Mouse (Mus musculus): Measurements from ENCODE around the gene Wipi1. TPM values are rescaled to one million over a fixed set of nuclear protein-coding genes. Genes with fewer than 3 reads are reported as not detected.

Wipi1 gene
- polyA plus RNA-seq, 1 experiment: 71.9 TPM

- no peak for TF ChIP-seq MYOD1 (IDR thresholded peaks at IDR 0.05; ENCODE audit: control insufficient read depth in 1 of 3, insufficient read length in 2 of 3, low read depth in 2 of 3)
- no peak for TF ChIP-seq REST (IDR thresholded peaks at IDR 0.05; ENCODE audit: insufficient read depth, insufficient read length)
- no peak for TF ChIP-seq POLR2A (IDR thresholded peaks at IDR 0.05; ENCODE audit: insufficient read length, low read depth)
- no peak for TF ChIP-seq SRF (IDR thresholded peaks at IDR 0.05; ENCODE audit: control insufficient read depth, insufficient read length, low read depth)
- no peak for TF ChIP-seq CEBPB (IDR thresholded peaks at IDR 0.05; ENCODE audit: insufficient read depth, poor library complexity, severe bottlenecking)
- TF ChIP-seq POLR2AphosphoS2 (IDR thresholded peaks at IDR 0.05; ENCODE audit: insufficient read length, low read depth): no peak
- TF ChIP-seq TCF12 (IDR thresholded peaks at IDR 0.05; ENCODE audit: insufficient read depth, poor library complexity, severe bottlenecking): no peak
- no peaks in the 10 kb centered on the region for H3K36me3 ChIP-seq (ENCODE audit: control insufficient read depth, insufficient read depth)
- no peak overlapping the region for H3K4me3 ChIP-seq
- H3K4me2 ChIP-seq (ENCODE audit: low read depth): no peak overlapping the region
- no peaks in the 10 kb centered on the region for H3K79me2 ChIP-seq (ENCODE audit: control insufficient read depth, insufficient read depth)
- no peaks in the 10 kb centered on the region for H3K27me3 ChIP-seq (ENCODE audit: control insufficient read depth, insufficient read depth, insufficient read length)
- H3ac ChIP-seq (ENCODE audit: control insufficient read depth, insufficient read length): no peak overlapping the region
Measured at GRCm38 (mm10) chr11:109535966-109536365, 75.8 kb downstream of the Wipi1 start.

- H3K79me2 ChIP-seq (ENCODE audit: control insufficient read depth, insufficient read depth): no peaks in the 10 kb centered on the region
- no peak overlapping the region for H3K4me2 ChIP-seq (ENCODE audit: low read depth)
- no peaks in the 10 kb centered on the region for H3K27me3 ChIP-seq (ENCODE audit: control insufficient read depth, insufficient read depth, insufficient read length)
- no peak overlapping the region for H3K4me3 ChIP-seq
- H3ac ChIP-seq (ENCODE audit: control insufficient read depth, insufficient read length): no peak overlapping the region
- TF ChIP-seq TCF12 (IDR thresholded peaks at IDR 0.05; ENCODE audit: insufficient read depth, poor library complexity, severe bottlenecking) (no peak), E2F4 (IDR thresholded peaks at IDR 0.05; ENCODE audit: insufficient read depth) (no peak), POLR2A (IDR thresholded peaks at IDR 0.05; ENCODE audit: insufficient read length, low read depth) (no peak), MYOG (IDR thresholded peaks at IDR 0.05; ENCODE audit: control insufficient read depth in 1 of 3, insufficient read depth in 1 of 3, insufficient read length in 2 of 3, low read depth in 2 of 3) (no peak), MAX (IDR thresholded peaks at IDR 0.05; ENCODE audit: low read depth) (no peak), REST (IDR thresholded peaks at IDR 0.05; ENCODE audit: insufficient read depth, insufficient read length) (no peak), SRF (IDR thresholded peaks at IDR 0.05; ENCODE audit: control insufficient read depth, insufficient read length, low read depth) (no peak), MYOD1 (IDR thresholded peaks at IDR 0.05; ENCODE audit: control insufficient read depth in 1 of 3, insufficient read length in 2 of 3, low read depth in 2 of 3) (no peak)
- no peaks in the 10 kb centered on the region for H3K36me3 ChIP-seq (ENCODE audit: control insufficient read depth, insufficient read depth)
Measured at GRCm38 (mm10) chr11:109530030-109530429, 81.7 kb downstream of the Wipi1 start.

GRCm38 (mm10) chr11:109525571-109525970 lies 86.2 kb downstream of the Wipi1 start:
- Histone ChIP-seq H3K79me2 (ENCODE audit: control insufficient read depth, insufficient read depth) (no peaks in the 10 kb centered on the region), H3K4me3 (no peak overlapping the region), H3K4me2 (ENCODE audit: low read depth) (no peak overlapping the region), H3K27me3 (ENCODE audit: control insufficient read depth, insufficient read depth, insufficient read length) (no peaks in the 10 kb centered on the region), H3K36me3 (ENCODE audit: control insufficient read depth, insufficient read depth) (no peaks in the 10 kb centered on the region), H3ac (ENCODE audit: control insufficient read depth, insufficient read length) (no peak overlapping the region)
- TF ChIP-seq CEBPB (IDR thresholded peaks at IDR 0.05; ENCODE audit: insufficient read depth, poor library complexity, severe bottlenecking): no peak
- TF ChIP-seq SRF (IDR thresholded peaks at IDR 0.05; ENCODE audit: control insufficient read depth, insufficient read length, low read depth): no peak
- TF ChIP-seq MYOG (IDR thresholded peaks at IDR 0.05; ENCODE audit: control insufficient read depth in 1 of 3, insufficient read depth in 1 of 3, insufficient read length in 2 of 3, low read depth in 2 of 3): no peak
- no peak for TF ChIP-seq POLR2A (IDR thresholded peaks at IDR 0.05; ENCODE audit: insufficient read length, low read depth)
- no peak for TF ChIP-seq REST (IDR thresholded peaks at IDR 0.05; ENCODE audit: insufficient read depth, insufficient read length)
- no peak for TF ChIP-seq TCF12 (IDR thresholded peaks at IDR 0.05; ENCODE audit: insufficient read depth, poor library complexity, severe bottlenecking)
- TF ChIP-seq TCF3 (IDR thresholded peaks at IDR 0.05; ENCODE audit: insufficient read length, low read depth): no peak
- TF ChIP-seq MYOD1 (IDR thresholded peaks at IDR 0.05; ENCODE audit: control insufficient read depth in 1 of 3, insufficient read length in 2 of 3, low read depth in 2 of 3): no peak
- TF ChIP-seq USF1 (IDR thresholded peaks at IDR 0.05; ENCODE audit: low read depth): no peak
- TF ChIP-seq POLR2AphosphoS2 (IDR thresholded peaks at IDR 0.05; ENCODE audit: insufficient read length, low read depth): no peak
- no peak for TF ChIP-seq E2F4 (IDR thresholded peaks at IDR 0.05; ENCODE audit: insufficient read depth)
- no peak for TF ChIP-seq MAX (IDR thresholded peaks at IDR 0.05; ENCODE audit: low read depth)

- no peaks in the 10 kb centered on the region for H3K27me3 ChIP-seq (ENCODE audit: control insufficient read depth, insufficient read depth, insufficient read length)
- no peak overlapping the region for H3K4me2 ChIP-seq (ENCODE audit: low read depth)
- TF ChIP-seq TCF3 (IDR thresholded peaks at IDR 0.05; ENCODE audit: insufficient read length, low read depth) (no peak), SRF (IDR thresholded peaks at IDR 0.05; ENCODE audit: control insufficient read depth, insufficient read length, low read depth) (no peak), POLR2A (IDR thresholded peaks at IDR 0.05; ENCODE audit: insufficient read length, low read depth) (no peak), CEBPB (IDR thresholded peaks at IDR 0.05; ENCODE audit: insufficient read depth, poor library complexity, severe bottlenecking) (no peak), MYOG (IDR thresholded peaks at IDR 0.05; ENCODE audit: control insufficient read depth in 1 of 3, insufficient read depth in 1 of 3, insufficient read length in 2 of 3, low read depth in 2 of 3) (no peak), MYOD1 (IDR thresholded peaks at IDR 0.05; ENCODE audit: control insufficient read depth in 1 of 3, insufficient read length in 2 of 3, low read depth in 2 of 3) (no peak), POLR2AphosphoS2 (IDR thresholded peaks at IDR 0.05; ENCODE audit: insufficient read length, low read depth) (no peak), MAX (IDR thresholded peaks at IDR 0.05; ENCODE audit: low read depth) (no peak), E2F4 (IDR thresholded peaks at IDR 0.05; ENCODE audit: insufficient read depth) (no peak), REST (IDR thresholded peaks at IDR 0.05; ENCODE audit: insufficient read depth, insufficient read length) (no peak), TCF12 (IDR thresholded peaks at IDR 0.05; ENCODE audit: insufficient read depth, poor library complexity, severe bottlenecking) (no peak), USF1 (IDR thresholded peaks at IDR 0.05; ENCODE audit: low read depth) (no peak)
- no peaks in the 10 kb centered on the region for H3K79me2 ChIP-seq (ENCODE audit: control insufficient read depth, insufficient read depth)
- no peak overlapping the region for H3K4me3 ChIP-seq
- no peaks in the 10 kb centered on the region for H3K36me3 ChIP-seq (ENCODE audit: control insufficient read depth, insufficient read depth)
- H3ac ChIP-seq (ENCODE audit: control insufficient read depth, insufficient read length): no peak overlapping the region
Measured at GRCm38 (mm10) chr11:109524869-109525268, 86.9 kb downstream of the Wipi1 start.

Other genes starting within 250 kb of the Wipi1 start
- 24.1 TPM for gene Gna13, start 249.1 kb downstream of the Wipi1 start, polyA plus RNA-seq (2012; fragmentation: generic; extraction: Trizol)
- gene 9930022D16Rik, start 198.1 kb downstream of the Wipi1 start, polyA plus RNA-seq (2012; fragmentation: generic; extraction: Trizol): not detected
- 31.5 TPM for gene Amz2, start 186.0 kb downstream of the Wipi1 start, polyA plus RNA-seq (2012; fragmentation: generic; extraction: Trizol)
- 2.4 TPM for gene Arsg, start 138.6 kb downstream of the Wipi1 start, polyA plus RNA-seq (2012; fragmentation: generic; extraction: Trizol)
- gene Slc16a6, start 138.4 kb downstream of the Wipi1 start, polyA plus RNA-seq (2012; fragmentation: generic; extraction: Trizol): 4.3 TPM
- gene Prkar1a, start 37.4 kb upstream of the Wipi1 start, polyA plus RNA-seq (2012; fragmentation: generic; extraction: Trizol): 406 TPM
- gene Fam20a, start 110.3 kb upstream of the Wipi1 start, polyA plus RNA-seq (2012; fragmentation: generic; extraction: Trizol): 72.4 TPM
- 0.19 TPM for gene 1700012B07Rik, start 216.1 kb upstream of the Wipi1 start, polyA plus RNA-seq (2012; fragmentation: generic; extraction: Trizol)